Mouse (Mus musculus) kidney, adult 2 months (tissue): ENCODE results near the gene Rps2. TPM values are rescaled to one million over a fixed set of nuclear protein-coding genes. Genes with fewer than 3 reads are reported as not detected.
A peak's percentile ranks its signal among the peaks of the same experiment; 100 is the strongest.

Experiments used
- DNase-seq: peaks from one replicate; pipeline ENCODE4 v3.0.0; 2021
- H3K27ac ChIP-seq: fragments of 200-500 bp; 2 replicates; pipeline ENCODE4 v1.5.1; 2012; ENCODE audit warnings: low read depth, low read length, control low read depth, inconsistent platforms; ENCODE audit not compliant: insufficient read depth
- H3K27me3 ChIP-seq: fragments of 200-500 bp; replicated peaks from 2 replicates; pipeline ENCODE4 v1.6.1; 2012; ENCODE audit warnings: mild to moderate bottlenecking, moderate library complexity, low read length, inconsistent platforms; ENCODE audit not compliant: control insufficient read depth, insufficient read depth
- H3K36me3 ChIP-seq: fragments of 200-500 bp; 2 replicates; pipeline ENCODE4 v1.6.1; 2012; ENCODE audit warnings: mild to moderate bottlenecking, moderate library complexity, low read length, inconsistent platforms; ENCODE audit not compliant: control insufficient read depth, insufficient read depth
- H3K4me1 ChIP-seq: fragments of 200-500 bp; 2 replicates; pipeline ENCODE4 v1.6.1; 2011; ENCODE audit warnings: low read length; ENCODE audit not compliant: control insufficient read depth, insufficient read depth
- H3K4me3 ChIP-seq: fragments of 200-500 bp; 2 replicates; pipeline ENCODE4 v1.5.1; 2011; ENCODE audit warnings: mild to moderate bottlenecking, low read depth, low read length, control low read depth; ENCODE audit not compliant: insufficient read depth
- CTCF ChIP-seq: fragments of 200-500 bp; conservative IDR thresholded peaks from 2 replicates; pipeline ENCODE4 v1.5.1; 2011; ENCODE audit warnings: low read depth, mild to moderate bottlenecking, control low read depth, low read length, moderate library complexity, mixed read lengths; ENCODE audit not compliant: insufficient read depth, insufficient read length
- POLR2A ChIP-seq: fragments of 200-500 bp; IDR thresholded peaks from one replicate; pipeline ENCODE4 v1.6.1; 2011; ENCODE audit warnings: low read depth, low read length, control low read depth
- WGBS: fragments of 180-500 bp; shearing (Covaris S2); methylation state at CpG from one replicate; pipeline ENCODE4 v1.1.7; 2018; 5-methylcytosine and 5-hydroxymethylcytosine counted together
- polyA plus RNA-seq: library from polyadenylated mRNA; depleted of rRNA; stranded (reverse); fragments of >200 nt; gene quantifications from 2 replicates; pipeline ENCODE4 v1.2.3, GENCODE M21; 2012

Gene Rps2
- polyA plus RNA-seq, 1 experiment = 2,444 TPM

DNA sequence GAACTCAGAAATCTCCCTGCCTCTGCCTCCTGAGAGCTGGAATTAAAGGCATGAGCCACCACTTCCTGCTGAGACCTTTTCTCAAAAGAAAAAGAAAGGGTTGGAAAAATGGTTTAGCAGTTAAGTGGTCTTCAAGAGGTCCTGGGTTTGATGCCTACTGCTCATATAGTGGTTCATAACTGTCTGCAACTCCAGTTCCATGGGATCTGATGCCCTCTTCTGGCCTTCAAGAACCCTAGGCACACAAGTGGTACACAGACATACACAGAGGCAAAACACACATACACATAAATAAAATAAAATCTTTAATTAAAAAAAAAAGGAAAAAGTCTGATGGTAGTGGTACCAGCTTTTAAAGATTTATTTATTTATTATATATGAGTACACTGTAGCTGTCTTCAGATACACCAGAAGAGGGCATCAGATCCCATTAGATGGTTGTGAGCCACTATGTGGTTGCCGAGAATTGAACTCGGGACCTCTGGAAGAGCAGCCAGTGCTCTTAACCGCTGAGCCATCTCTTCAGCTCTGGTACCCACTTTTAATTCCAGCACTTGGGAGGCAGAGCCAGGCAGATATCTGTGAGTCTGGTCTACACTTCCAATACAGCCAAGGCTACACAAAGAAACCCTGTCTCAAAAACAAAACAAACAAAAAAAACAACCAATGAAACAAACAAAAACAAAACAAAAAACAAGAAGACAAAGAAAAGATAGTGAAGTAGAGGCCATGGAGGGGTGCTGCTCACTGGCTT is 7.9 kb downstream of the Rps2 start:
- TF ChIP-seq CTCF (no peak), POLR2A (no peak)
- Histone ChIP-seq H3K4me3 (no peak overlapping the region), H3K27ac (no peak overlapping the region), H3K27me3 (no peaks in the 10 kb centered on the region), H3K4me1 (peaks cover 2% of the 10 kb centered on the region; the same call in 1 of the 2 replicates), H3K36me3 (no peaks in the 10 kb centered on the region; the same call in 1 of the 2 replicates)
- 64% methylated on average over 3 of the region's 3 CpGs for WGBS
- no peak for DNase-seq

DNA sequence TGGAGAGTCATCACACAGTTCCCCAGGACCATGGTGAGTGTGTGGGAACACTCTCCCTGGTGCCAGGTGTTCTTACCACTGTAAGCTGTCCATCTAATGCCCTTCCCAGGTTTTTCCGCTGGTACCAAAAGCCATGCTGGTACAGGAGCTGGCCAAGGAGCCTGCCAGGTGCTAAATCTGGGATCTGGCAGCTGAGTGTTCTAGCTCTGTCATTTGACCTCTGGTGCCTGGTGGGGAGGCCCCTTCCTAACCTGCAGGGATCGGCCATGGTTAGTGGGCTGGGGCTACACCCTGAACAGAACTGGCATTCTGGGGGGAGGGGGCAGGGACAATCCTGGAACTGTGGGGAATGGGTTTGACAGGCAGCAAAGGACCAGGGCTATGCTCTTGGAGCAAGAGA is 9.7 kb downstream of the Rps2 start, which contains the start of gene Rpl3l:
Gene Rpl3l (plus strand): TSS at position 203 of the 400 bp plus-strand sequence.
- TF ChIP-seq POLR2A = no peak
- no peak for TF ChIP-seq CTCF
- Histone ChIP-seq H3K4me3 (no peak within 1 kb of the TSS), H3K4me1 (peaks cover 11% of the 10 kb centered on the region; the same call in 1 of the 2 replicates), H3K36me3 (no peaks in the 10 kb centered on the region), H3K27ac (no peak within 1 kb of the TSS), H3K27me3 (no peaks in the 10 kb centered on the region)
- WGBS = 66% methylated on average over 2 of the region's 2 CpGs
- DNase-seq = no peak

DNA sequence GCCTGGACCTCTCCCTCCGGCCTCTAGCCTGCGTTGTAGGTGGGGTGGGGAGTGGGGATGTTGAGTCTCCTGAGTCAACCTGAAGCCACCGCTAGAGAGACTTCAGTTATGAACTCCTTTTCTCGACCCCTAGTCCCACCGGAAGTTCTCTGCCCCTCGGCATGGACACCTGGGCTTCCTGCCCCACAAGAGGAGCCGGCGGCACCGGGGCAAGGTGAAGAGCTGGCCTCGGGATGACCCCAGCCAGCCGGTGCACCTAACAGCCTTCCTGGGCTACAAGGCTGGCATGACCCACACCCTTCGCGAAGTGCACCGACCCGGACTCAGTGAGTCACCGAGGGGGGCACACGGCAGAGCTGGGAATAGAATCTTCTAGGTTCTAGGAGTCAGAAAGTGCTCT is 10.3 kb downstream of the Rps2 start:
- H3K4me3 ChIP-seq = no peak overlapping the region
- H3K36me3 ChIP-seq = no peaks in the 10 kb centered on the region
- no peak for DNase-seq
- peaks cover 16% of the 10 kb centered on the region for H3K4me1 ChIP-seq
- H3K27me3 ChIP-seq = no peaks in the 10 kb centered on the region
- WGBS = 68% methylated on average over 17 of the region's 17 CpGs
- no peak for TF ChIP-seq POLR2A
- no peak for TF ChIP-seq CTCF
- no peak overlapping the region for H3K27ac ChIP-seq

DNA sequence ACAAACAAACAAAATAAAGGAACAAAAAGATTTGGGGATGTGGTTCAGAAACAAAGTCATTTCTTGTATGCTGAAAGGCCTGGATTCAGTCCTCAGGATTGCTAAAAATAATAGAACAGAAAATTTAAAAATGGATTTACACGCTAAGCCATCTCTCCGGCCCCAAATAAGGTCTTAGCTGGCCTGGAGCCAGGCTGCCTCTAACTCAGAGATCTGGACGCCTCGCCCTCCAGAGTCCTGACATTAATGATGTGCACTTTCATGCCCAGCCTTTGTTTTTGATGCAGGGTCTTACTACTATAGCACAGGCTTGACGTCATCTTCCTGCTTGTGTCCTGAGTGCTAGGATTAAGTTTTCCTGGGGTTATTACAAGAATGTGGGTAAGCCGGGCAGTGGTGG is 11.2 kb downstream of the Rps2 start:
- Histone ChIP-seq H3K27ac (no peak overlapping the region), H3K4me1 (peaks cover 17% of the 10 kb centered on the region), H3K4me3 (no peak overlapping the region), H3K27me3 (no peaks in the 10 kb centered on the region), H3K36me3 (no peaks in the 10 kb centered on the region)
- TF ChIP-seq CTCF (no peak), POLR2A (no peak)
- WGBS = 66% methylated on average over 6 of the region's 6 CpGs
- no peak for DNase-seq

DNA sequence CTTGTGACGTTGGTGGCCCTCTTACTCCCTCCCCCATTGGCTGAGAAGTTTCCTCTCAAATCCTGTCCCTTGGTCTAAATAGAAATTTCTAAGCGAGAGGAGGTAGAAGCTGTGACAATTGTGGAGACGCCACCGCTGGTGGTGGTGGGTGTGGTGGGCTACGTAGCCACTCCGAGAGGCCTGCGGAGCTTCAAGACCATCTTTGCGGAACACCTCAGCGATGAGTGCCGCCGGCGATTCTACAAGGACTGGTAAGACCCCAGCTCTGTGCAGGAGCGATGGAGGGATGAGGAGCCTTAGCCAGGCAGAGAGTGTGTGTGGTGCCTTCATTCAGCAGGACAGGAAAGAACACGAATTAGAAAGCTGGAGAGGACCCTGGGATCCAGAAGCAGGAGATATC is 12.9 kb downstream of the Rps2 start:
- TF ChIP-seq CTCF = no peak
- WGBS = 86% methylated on average over 14 of the region's 14 CpGs
- Histone ChIP-seq H3K4me3 (no peak overlapping the region), H3K36me3 (no peaks in the 10 kb centered on the region), H3K27me3 (no peaks in the 10 kb centered on the region), H3K27ac (no peak overlapping the region), H3K4me1 (peaks cover 15% of the 10 kb centered on the region)
- DNase-seq = no peak

DNA sequence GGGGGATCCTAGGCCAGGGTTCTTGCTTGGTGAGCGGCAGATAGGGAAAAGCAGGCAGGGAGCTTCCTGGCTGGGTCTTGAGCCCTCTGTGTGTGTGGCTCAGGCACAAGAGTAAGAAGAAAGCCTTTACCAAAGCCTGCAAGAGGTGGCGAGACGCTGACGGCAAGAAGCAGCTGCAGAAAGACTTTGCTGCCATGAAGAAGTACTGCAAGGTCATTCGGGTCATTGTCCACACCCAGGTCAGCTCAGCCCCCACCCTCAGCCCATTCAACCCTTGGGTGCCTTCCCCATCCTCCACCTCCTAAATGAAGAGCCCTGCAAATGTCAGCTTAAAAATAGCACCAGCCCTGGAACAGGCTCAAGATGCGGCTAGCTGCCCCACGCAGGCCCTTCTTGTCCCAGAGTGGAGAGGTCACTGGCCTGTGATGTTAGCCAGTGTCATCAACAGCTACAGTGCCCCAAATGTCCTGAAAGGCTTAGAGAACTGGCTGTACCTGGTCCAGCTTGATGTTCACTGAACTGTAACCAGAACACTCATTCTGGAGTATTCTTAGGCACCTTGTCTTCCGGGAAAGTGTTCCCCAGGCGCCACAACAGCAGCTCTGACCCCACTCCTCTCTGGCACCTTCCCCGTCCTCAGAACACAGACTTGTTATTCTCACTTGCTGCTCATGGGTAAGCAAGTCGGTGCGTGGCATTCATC is 14.5 kb downstream of the Rps2 start:
- WGBS = 51% methylated on average over 12 of the region's 12 CpGs
- H3K27me3 ChIP-seq = no peaks in the 10 kb centered on the region
- H3K4me1 ChIP-seq = peaks cover 18% of the 10 kb centered on the region
- H3K27ac ChIP-seq = peak overlapping the region; percentile 77
- H3K4me3 ChIP-seq = no peak overlapping the region
- TF ChIP-seq POLR2A (no peak), CTCF (no peak)
- peak; percentile 72 for DNase-seq
- no peaks in the 10 kb centered on the region for H3K36me3 ChIP-seq

DNA sequence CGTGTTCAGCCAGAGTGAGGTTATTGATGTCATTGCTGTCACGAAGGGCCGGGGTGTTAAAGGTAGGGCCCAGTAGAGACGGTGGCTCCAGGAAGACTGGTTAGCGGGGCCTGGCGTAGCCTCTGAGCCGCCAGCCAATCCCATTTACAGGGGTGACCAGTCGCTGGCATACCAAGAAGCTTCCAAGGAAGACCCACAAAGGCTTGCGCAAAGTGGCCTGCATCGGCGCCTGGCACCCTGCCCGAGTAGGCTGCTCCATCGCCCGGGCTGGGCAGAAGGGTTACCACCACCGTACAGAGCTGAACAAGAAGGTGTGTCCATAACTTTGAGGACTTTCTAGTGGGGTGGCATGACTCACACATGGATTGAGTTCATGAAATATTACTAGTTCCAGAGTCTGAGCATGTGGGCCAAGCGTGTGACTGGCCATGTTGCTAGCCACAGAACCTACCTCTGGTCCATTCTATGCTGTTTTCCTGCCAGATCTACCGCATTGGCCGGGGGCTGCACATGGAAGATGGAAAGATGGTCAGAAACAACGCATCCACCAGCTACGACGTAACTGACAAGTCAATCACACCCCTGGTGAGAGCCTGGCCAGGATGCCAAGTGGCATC is 15.6 kb downstream of the Rps2 start:
- no peaks in the 10 kb centered on the region for H3K36me3 ChIP-seq
- TF ChIP-seq POLR2A (no peak), CTCF (no peak)
- 90% methylated on average over 21 of the region's 21 CpGs for WGBS
- H3K27ac ChIP-seq = no peak overlapping the region
- DNase-seq = no peak
- H3K4me3 ChIP-seq = no peak overlapping the region
- peaks cover 24% of the 10 kb centered on the region for H3K4me1 ChIP-seq
- no peaks in the 10 kb centered on the region for H3K27me3 ChIP-seq
